Comparison of ENCODE assay signal across 8 mouse cellular contexts in genomic region chr17:7284297-7284910, GRCm38 (mm10). TPM values are rescaled to one million over a fixed set of nuclear protein-coding genes. Genes with fewer than 3 reads are reported as not detected.
DNase-seq lines count a peak whose midpoint lies in the region; ATAC-seq and TF ChIP-seq lines count a peak whose summit lies in the region.

No protein-coding gene starts in this region.

- H3K4me3 ChIP-seq in layer of hippocampus, adult 2 months, result no peak overlapping the region
- no peak overlapping the region for H3K4me3 ChIP-seq in embryonic facial prominence, embryonic 15.5 days (replicated peaks)
- H3K4me3 ChIP-seq in hindbrain, embryonic 14.5 days (replicated peaks; ENCODE audit: low read length), result no peak overlapping the region
- no peak overlapping the region for H3K4me3 ChIP-seq in liver, postnatal 0 days (ENCODE audit: low read depth, low read length)
- H3K4me3 ChIP-seq in midbrain, embryonic 16.5 days (ENCODE audit: low read depth, low read length), result no peak overlapping the region

- no peak for DNase-seq in layer of hippocampus, adult 2 months (ENCODE audit: low spot score in 2 of 2)
- DNase-seq in layer of hippocampus, postnatal 36 days, result no peak
- DNase-seq in hindbrain, embryonic 14.5 days (ENCODE audit: low spot score), result no peak
- DNase-seq in lung, postnatal 14 days, result peak; percentile 76
- no peak for DNase-seq in liver, postnatal 0 days
- DNase-seq in embryo, embryonic 9.5 days (ENCODE audit: extremely low spot score), result no peak

- H3K27me3 ChIP-seq in embryonic facial prominence, embryonic 15.5 days, result no peaks in the 10 kb centered on the region
- no peaks in the 10 kb centered on the region for H3K27me3 ChIP-seq in hindbrain, embryonic 14.5 days (ENCODE audit: control insufficient read depth, insufficient read depth, low read length)
- no peaks in the 10 kb centered on the region for H3K27me3 ChIP-seq in liver, postnatal 0 days (ENCODE audit: insufficient read depth, low read length)
- no peaks in the 10 kb centered on the region for H3K27me3 ChIP-seq in midbrain, embryonic 16.5 days (ENCODE audit: control insufficient read depth, insufficient read depth, low read depth, low read length)

- TF ChIP-seq CTCF in layer of hippocampus, adult 2 months (conservative IDR thresholded peaks at IDR 0.05), result no peak
- no peak for TF ChIP-seq CTCF in liver, postnatal 0 days (IDR thresholded peaks at IDR 0.05; ENCODE audit: low read depth)

- H3K4me2 ChIP-seq in embryonic facial prominence, embryonic 15.5 days (replicated peaks), result no peak overlapping the region
- no peak overlapping the region for H3K4me2 ChIP-seq in hindbrain, embryonic 14.5 days (replicated peaks)
- no peak overlapping the region for H3K4me2 ChIP-seq in liver, postnatal 0 days (ENCODE audit: low read depth, low read length)
- no peak overlapping the region for H3K4me2 ChIP-seq in midbrain, embryonic 16.5 days (ENCODE audit: low read length)

- no peak overlapping the region for H3K9ac ChIP-seq in embryonic facial prominence, embryonic 15.5 days
- H3K9ac ChIP-seq in hindbrain, embryonic 14.5 days, result no peak overlapping the region
- H3K9ac ChIP-seq in liver, postnatal 0 days (replicated peaks), result no peak overlapping the region
- no peak overlapping the region for H3K9ac ChIP-seq in midbrain, embryonic 16.5 days (ENCODE audit: low read depth, low read length)

- 0 out of 2 replicates have a peak, but pooled peaks cover 3% of the 10 kb centered on the region for H3K36me3 ChIP-seq in embryonic facial prominence, embryonic 15.5 days
- H3K36me3 ChIP-seq in hindbrain, embryonic 14.5 days (replicated peaks; ENCODE audit: control insufficient read depth, insufficient read depth), result peaks cover 37% of the 10 kb centered on the region
- H3K36me3 ChIP-seq in liver, postnatal 0 days (replicated peaks; ENCODE audit: insufficient read depth, low read length), result no peaks in the 10 kb centered on the region
- H3K36me3 ChIP-seq in midbrain, embryonic 16.5 days (ENCODE audit: control insufficient read depth, insufficient read depth, low read length), result peaks cover 6% of the 10 kb centered on the region; the same call in 1 of the 2 replicates

- TF ChIP-seq EP300 in liver, postnatal 0 days (IDR thresholded peaks at IDR 0.05; ENCODE audit: low read depth), result no peak

- 77% methylated on average over 8 of the region's 8 CpGs for WGBS in embryonic facial prominence, embryonic 15.5 days
- 71% methylated on average over 8 of the region's 8 CpGs for WGBS in hindbrain, embryonic 14.5 days
- 74% methylated on average over 8 of the region's 8 CpGs for WGBS in liver, postnatal 0 days (ENCODE audit: insufficient replicate concordance)
- 70% methylated on average over 8 of the region's 8 CpGs for WGBS in midbrain, embryonic 16.5 days

- peak; percentile 23; the same call in 1 of the 2 replicates for ATAC-seq in embryonic facial prominence, embryonic 15.5 days (ENCODE audit: insufficient number of reproducible peaks, low FRiP score, low TSS enrichment, low read depth)
- ATAC-seq in hindbrain, embryonic 14.5 days (ENCODE audit: low FRiP score), result 0 out of 2 replicates have a peak, but pooled peaks have one; percentile 37
- ATAC-seq in liver, postnatal 0 days, result no peak
- no peak for ATAC-seq in midbrain, embryonic 16.5 days

- peak overlapping the region; percentile 36; the same call in 1 of the 2 replicates for H3K27ac ChIP-seq in layer of hippocampus, adult 2 months
- H3K27ac ChIP-seq in embryonic facial prominence, embryonic 15.5 days (replicated peaks), result no peak overlapping the region
- peak overlapping the region; percentile 46 for H3K27ac ChIP-seq in hindbrain, embryonic 14.5 days
- no peak overlapping the region for H3K27ac ChIP-seq in liver, postnatal 0 days (ENCODE audit: low read depth)
- H3K27ac ChIP-seq in midbrain, embryonic 16.5 days (ENCODE audit: low read length), result no peak overlapping the region

- H3K4me1 ChIP-seq in embryonic facial prominence, embryonic 15.5 days, result no peaks in the 10 kb centered on the region; the same call in 1 of the 2 replicates
- peaks cover 5% of the 10 kb centered on the region; the same call in 1 of the 2 replicates for H3K4me1 ChIP-seq in hindbrain, embryonic 14.5 days (replicated peaks; ENCODE audit: control insufficient read depth, insufficient read depth, low read length)
- no peaks in the 10 kb centered on the region for H3K4me1 ChIP-seq in liver, postnatal 0 days (ENCODE audit: insufficient read depth)
- H3K4me1 ChIP-seq in midbrain, embryonic 16.5 days (ENCODE audit: control insufficient read depth, insufficient read depth, low read length), result no peaks in the 10 kb centered on the region

- H3K9me3 ChIP-seq in embryonic facial prominence, embryonic 15.5 days (replicated peaks), result no peaks in the 10 kb centered on the region
- H3K9me3 ChIP-seq in hindbrain, embryonic 14.5 days (ENCODE audit: control insufficient read depth, low read length), result no peaks in the 10 kb centered on the region
- H3K9me3 ChIP-seq in liver, postnatal 0 days (ENCODE audit: low read length), result no peaks in the 10 kb centered on the region
- H3K9me3 ChIP-seq in midbrain, embryonic 16.5 days (replicated peaks; ENCODE audit: control insufficient read depth, low read length, poor library complexity, severe bottlenecking), result no peaks in the 10 kb centered on the region

RNA-seq across cellular contexts. Expression of gene Tcp10a, which starts 40.0 kb away (rescaled TPM):
- under 1 TPM in 1 of 2 experiments, not detected in 1; 0.20 TPM for total RNA-seq in layer of hippocampus, adult 2 months (2021)
- under 1 TPM in 1 of 2 experiments, not detected in 1; 0.23 TPM for total RNA-seq in layer of hippocampus, postnatal 36 days (2021)
- not detected in 2 replicates for polyA plus RNA-seq in embryonic facial prominence, embryonic 15.5 days (2015; fragmentation: Nextera tagmentation; extraction: Ambion mirVana)
- polyA plus RNA-seq in hindbrain, embryonic 14.5 days (2014; fragmentation: Nextera tagmentation; extraction: Ambion mirVana), result not detected in 2 replicates
- not detected in 2 replicates for polyA plus RNA-seq in liver, postnatal 0 days (2015; fragmentation: Nextera tagmentation; extraction: Ambion mirVana)
- polyA plus RNA-seq in midbrain, embryonic 16.5 days (2015; fragmentation: Nextera tagmentation; extraction: Ambion mirVana), result not detected in 2 replicates

Comparison
In these comparisons a context has a peak if more than half of its experiments do, and no peak if none do; other contexts are left out.
1. H3K27ac ChIP-seq: peak in layer of hippocampus, adult 2 months (single experiment) and hindbrain, embryonic 14.5 days (single experiment); none in embryonic facial prominence, embryonic 15.5 days (single experiment), liver, postnatal 0 days (single experiment) and midbrain, embryonic 16.5 days (single experiment).
2. ATAC-seq: peak in embryonic facial prominence, embryonic 15.5 days (single experiment) and hindbrain, embryonic 14.5 days (single experiment); none in liver, postnatal 0 days (single experiment) and midbrain, embryonic 16.5 days (single experiment).